16 mouse cellular contexts compared by ENCODE assay signal in genomic region chr1:73783303-73783702, GRCm38 (mm10).
"Had no signal": no experiment of that assay in that cellular context is flagged by ENCODE, and none has a peak within 500 bp of the region (broad histone marks: within the 10 kb centered on the region; RNA-seq: fewer than 3 reads in every experiment).

No protein-coding gene starts in this region.

- ATAC-seq: liver, postnatal 0 days; lung, postnatal 0 days had no signal

- H3K4me1 ChIP-seq: liver, embryonic 15.5 days; megakaryocyte, embryonic 14.5 days had no signal

- H3K4me3 ChIP-seq: liver, embryonic 15.5 days; lung, embryonic 15.5 days; megakaryocyte, embryonic 14.5 days; midbrain, embryonic 12.5 days; neural tube, embryonic 12.5 days had no signal

- DNase-seq: liver, postnatal 0 days; lung, adult 2 months; lung, postnatal 36 days; midbrain, embryonic 14.5 days; right cerebral cortex, postnatal 14 days; spleen, adult 18-20 months; thymus, adult 18-20 months; thymus, postnatal 25 days; thymus, postnatal 4 days had no signal

- H3K36me3 ChIP-seq: liver, embryonic 15.5 days; lung, embryonic 15.5 days; midbrain, embryonic 12.5 days; neural tube, embryonic 12.5 days had no signal

- H3K4me2 ChIP-seq: liver, embryonic 15.5 days; lung, embryonic 15.5 days; midbrain, embryonic 12.5 days; neural tube, embryonic 12.5 days had no signal

- H3K27me3 ChIP-seq: liver, embryonic 15.5 days; lung, embryonic 15.5 days; megakaryocyte, embryonic 14.5 days; midbrain, embryonic 12.5 days; neural tube, embryonic 12.5 days had no signal

- H3K9me3 ChIP-seq: liver, embryonic 15.5 days; lung, embryonic 15.5 days; megakaryocyte, embryonic 14.5 days; midbrain, embryonic 12.5 days; neural tube, embryonic 12.5 days had no signal

- H3K27ac ChIP-seq: liver, embryonic 15.5 days; lung, embryonic 15.5 days; macrophage; midbrain, embryonic 12.5 days; neural tube, embryonic 12.5 days had no signal

- H3K9ac ChIP-seq: liver, embryonic 15.5 days; liver, postnatal 0 days; lung, embryonic 15.5 days; midbrain, embryonic 12.5 days; neural tube, embryonic 12.5 days had no signal
